Mouse (Mus musculus) skeletal muscle tissue, postnatal 0 days (tissue): ENCODE measurements around the gene Gypa. TPM values are rescaled to one million over a fixed set of nuclear protein-coding genes. Genes with fewer than 3 reads are reported as not detected.

Experiments used
- polyA plus RNA-seq: library from polyadenylated mRNA; unstranded; fragments of >200 nt; fragmentation: Nextera tagmentation; extraction: Ambion mirVana; gene quantifications from 2 replicates; pipeline ENCODE4 v1.2.1, GENCODE M21; 2015

Gene Gypa
- polyA plus RNA-seq: 1.1 TPM in 2 replicates

DNA sequence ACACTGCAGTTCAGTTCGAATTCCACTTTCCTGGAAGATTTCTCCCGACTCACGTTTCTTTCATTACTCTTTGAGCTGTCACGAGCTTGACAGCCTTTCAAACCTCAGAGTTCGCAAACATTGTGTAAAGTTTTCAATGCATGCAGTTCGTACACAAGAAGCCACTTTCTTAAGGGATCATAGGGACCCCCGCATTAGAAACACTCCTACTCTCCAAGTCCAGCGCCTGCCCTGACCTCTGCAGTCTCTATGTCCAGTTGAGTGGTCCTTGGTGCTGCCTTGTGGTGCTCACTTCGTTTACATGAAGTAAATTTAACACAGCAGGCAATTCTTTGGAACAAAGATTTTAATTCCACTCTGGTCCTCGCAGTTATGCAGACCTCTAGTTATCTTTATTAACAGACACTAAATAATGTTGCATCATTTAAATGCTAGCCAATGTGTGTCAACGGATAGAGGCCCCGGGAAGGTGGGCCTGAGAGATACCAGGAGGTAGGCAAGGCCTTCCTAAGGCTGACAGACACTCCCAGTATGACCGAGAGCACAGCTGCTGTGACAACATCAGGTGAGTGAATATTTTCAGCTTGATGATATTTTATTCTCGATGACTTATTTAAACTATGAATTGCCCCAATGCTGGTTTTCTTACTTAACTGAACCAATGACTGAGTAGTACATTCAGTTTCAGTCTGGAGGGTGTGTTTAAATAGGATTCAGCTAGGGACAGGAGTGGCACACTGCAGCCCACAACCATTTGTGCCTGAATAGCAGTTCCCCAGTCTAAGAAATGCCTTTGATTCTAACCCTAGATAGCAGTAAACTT lies at the start of gene Gypa:
Gene Gypa, plus strand, starts transcription at position 259 of the 823 bp plus-strand sequence.

Other genes starting within 250 kb of the Gypa start
- not detected in 2 replicates for gene Frem3, start 117.3 kb downstream of the Gypa start, polyA plus RNA-seq
- gene Smarca5, start 245.7 kb downstream of the Gypa start, polyA plus RNA-seq: 22.0 and 26.5 TPM in 2 replicates